Mouse (Mus musculus): Measurements from ENCODE around the gene Ripply1.
A peak's percentile ranks its signal among the peaks of the same experiment; 100 is the strongest.
"Not testable (repeated sequence)": the region's sequence is repeated elsewhere in the genome, so short reads cannot be mapped to it uniquely, and the experiment has no call there.

The Ripply1 gene

GRCm38 (mm10) chrX:139780988-139781387 is 1.2 kb downstream of the Ripply1 start:
- DNase-seq (ENCODE audit: low read depth) = no peak

- no peak for DNase-seq (ENCODE audit: low read depth)
Observed at GRCm38 (mm10) chrX:139779401-139779800, 2.8 kb downstream of the Ripply1 start.

GRCm38 (mm10) chrX:139778886-139779285 is 3.3 kb downstream of the Ripply1 start:
- DNase-seq (ENCODE audit: low read depth) = no peak

DNA sequence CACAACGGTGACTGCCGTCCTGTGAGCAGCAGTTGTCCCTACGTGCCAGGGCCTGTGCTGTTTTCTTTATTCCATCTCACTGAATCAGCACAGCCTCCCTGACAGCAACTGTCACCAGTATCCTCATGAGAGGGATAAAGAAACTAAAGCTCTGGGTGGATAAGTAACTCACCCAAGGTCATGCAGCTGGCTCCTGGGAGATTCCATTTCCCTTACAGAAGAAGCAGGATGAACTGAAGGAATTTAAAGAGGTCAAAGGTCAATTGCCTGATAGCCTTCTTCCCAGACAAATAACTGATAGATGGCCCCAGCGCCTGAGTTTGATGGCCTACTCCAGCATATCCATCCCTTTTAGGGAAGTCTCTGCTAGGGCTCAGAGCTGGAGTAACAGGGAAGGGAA is 4.8 kb downstream of the Ripply1 start:
- DNase-seq (ENCODE audit: low read depth) = no peak

GRCm38 (mm10) chrX:139775084-139775612 is 7.0 kb downstream of the Ripply1 start:
- no peak for DNase-seq (ENCODE audit: low read depth)

- DNase-seq (ENCODE audit: low read depth) = peak; percentile 31
Observed at GRCm38 (mm10) chrX:139774309-139775083, 7.7 kb downstream of the Ripply1 start.

DNA sequence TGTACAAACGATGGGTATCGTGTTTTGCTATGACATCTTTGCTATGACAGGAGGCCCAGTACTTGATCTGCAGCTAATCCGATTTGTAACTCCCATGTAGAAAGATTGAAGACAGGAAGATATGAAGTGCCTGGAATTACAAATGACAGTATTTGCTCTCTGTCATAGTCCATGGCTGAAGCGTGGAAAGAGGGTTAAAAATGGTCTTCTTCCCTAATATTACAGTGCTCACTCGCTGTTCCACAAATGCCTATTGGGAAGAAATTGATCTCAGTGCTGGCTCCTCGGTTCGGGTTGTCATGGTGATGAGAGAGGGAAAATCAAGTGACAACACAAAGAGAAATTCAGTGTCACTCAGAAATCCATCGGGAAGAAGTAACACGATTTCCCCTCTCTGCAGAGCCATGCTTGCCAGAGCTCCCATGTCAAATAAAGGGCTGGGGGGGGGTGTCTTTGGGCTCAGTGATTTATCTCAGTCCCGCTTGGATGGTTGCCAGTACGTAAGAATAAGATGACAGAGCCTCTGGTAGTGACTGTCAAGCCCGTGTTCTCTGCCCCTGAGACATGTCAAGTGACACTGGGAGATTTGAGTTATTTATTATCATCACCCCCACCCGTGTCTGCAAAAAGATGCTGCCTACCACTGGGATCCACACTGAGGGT is 12.0 kb downstream of the Ripply1 start:
- no peak for DNase-seq (ENCODE audit: low read depth)

GRCm38 (mm10) chrX:139762546-139762945 is 19.6 kb downstream of the Ripply1 start:
- DNase-seq (ENCODE audit: low read depth) = peak; percentile 12

DNA sequence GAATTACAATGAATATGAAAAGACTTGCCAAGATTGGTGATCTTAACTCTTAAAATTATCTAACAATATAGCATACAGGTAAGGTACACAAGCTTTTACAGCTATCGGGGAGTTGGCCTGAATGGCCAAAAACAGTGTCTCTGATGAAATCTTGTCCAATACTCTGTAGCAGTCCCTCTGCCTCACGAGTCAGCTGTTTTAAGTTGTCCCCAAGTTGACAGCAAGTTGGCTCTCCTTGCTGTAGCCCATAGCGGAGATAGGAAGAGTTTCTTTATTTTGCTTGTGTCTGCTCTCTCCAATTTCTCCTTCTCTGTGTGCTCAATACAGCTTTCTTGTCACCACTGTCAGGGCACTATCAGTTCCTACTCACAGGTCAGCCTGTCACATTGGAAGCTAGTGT is 23.5 kb downstream of the Ripply1 start:
- DNase-seq (ENCODE audit: low read depth) = not testable (repeated sequence)

- peak; percentile 10 for DNase-seq (ENCODE audit: low read depth)
Observed at GRCm38 (mm10) chrX:139751855-139752254, 30.3 kb downstream of the Ripply1 start.

DNA sequence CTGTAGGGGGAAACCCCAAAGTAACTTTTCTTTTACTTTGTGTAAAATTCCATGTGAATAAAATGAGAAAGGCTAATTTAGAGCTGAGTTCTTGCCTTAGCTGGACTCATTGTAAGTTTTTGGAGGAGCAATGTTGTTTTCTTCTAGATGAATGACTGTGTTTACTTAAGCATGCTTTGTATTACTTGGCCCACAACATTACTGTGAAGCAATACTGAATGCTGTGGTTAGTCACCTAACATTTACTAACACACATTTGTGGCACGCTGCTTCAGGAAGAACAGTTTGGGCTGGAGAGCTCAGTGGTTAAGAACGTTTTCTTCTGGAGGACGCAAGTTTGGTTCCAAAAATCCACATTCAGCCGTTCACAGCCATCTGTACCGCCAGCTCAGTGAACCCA is 45.1 kb downstream of the Ripply1 start:
- no peak for DNase-seq (ENCODE audit: low read depth)

- no peak for DNase-seq (ENCODE audit: low read depth)
Observed at GRCm38 (mm10) chrX:139730541-139730940, 51.6 kb downstream of the Ripply1 start.

All from c-Kit-positive CD71-negative TER-119-negative erythroid progenitor cells, embryonic 14.5 days (primary cell).